Mouse (Mus musculus) naive thymus-derived CD4-positive, alpha-beta T cell, adult 2 months (primary cell): ENCODE data around the gene Cd2bp2.

ENCODE experiments used
- DNase-seq: peaks from one replicate; pipeline ENCODE4 v3.0.0-alpha.2; 2011; ENCODE audit warnings: low read depth

The Cd2bp2 gene

GRCm38 (mm10) chr7:127190672-127191071, 5.2 kb downstream of the Cd2bp2 start:
- DNase-seq = no peak

- peak; percentile 82 for DNase-seq
These were observed 7.3 kb downstream of the Cd2bp2 start for GRCm38 (mm10) chr7:127188305-127189276.

GRCm38 (mm10) chr7:127187351-127187750, 8.5 kb downstream of the Cd2bp2 start:
- no peak for DNase-seq

GRCm38 (mm10) chr7:127185601-127186000, 10.2 kb downstream of the Cd2bp2 start:
- peak; percentile 67 for DNase-seq

- DNase-seq = no peak
These were observed 11.1 kb downstream of the Cd2bp2 start for GRCm38 (mm10) chr7:127184720-127185119.

GRCm38 (mm10) chr7:127183828-127184227, 12.0 kb downstream of the Cd2bp2 start:
- DNase-seq = no peak

GRCm38 (mm10) chr7:127183345-127183744, 12.5 kb downstream of the Cd2bp2 start:
- no peak for DNase-seq

- peak; percentile 68 for DNase-seq
These were observed 14.1 kb downstream of the Cd2bp2 start for GRCm38 (mm10) chr7:127181724-127182123.

GRCm38 (mm10) chr7:127180783-127181182, 15.1 kb downstream of the Cd2bp2 start:
- DNase-seq = peak; percentile 77

- DNase-seq = no peak
These were observed 18.9 kb downstream of the Cd2bp2 start for GRCm38 (mm10) chr7:127176937-127177336.

- peak; percentile 55 for DNase-seq
These were observed 29.3 kb downstream of the Cd2bp2 start for GRCm38 (mm10) chr7:127166501-127166900.

- peak; percentile 69 for DNase-seq
These were observed 30.0 kb downstream of the Cd2bp2 start for GRCm38 (mm10) chr7:127165607-127166493.

- DNase-seq = no peak
These were observed 31.8 kb downstream of the Cd2bp2 start for GRCm38 (mm10) chr7:127164002-127164401.

- no peak for DNase-seq
These were observed 33.3 kb downstream of the Cd2bp2 start for GRCm38 (mm10) chr7:127162546-127162945.

GRCm38 (mm10) chr7:127157548-127157947, 38.3 kb downstream of the Cd2bp2 start:
- no peak for DNase-seq

GRCm38 (mm10) chr7:127153477-127153876, 42.4 kb downstream of the Cd2bp2 start:
- DNase-seq = no peak

- no peak for DNase-seq
These were observed 43.4 kb downstream of the Cd2bp2 start for GRCm38 (mm10) chr7:127152464-127152863.

- no peak for DNase-seq
These were observed 47.9 kb downstream of the Cd2bp2 start for GRCm38 (mm10) chr7:127147901-127148300.

- DNase-seq = no peak
These were observed 49.6 kb downstream of the Cd2bp2 start for GRCm38 (mm10) chr7:127146267-127146603.

GRCm38 (mm10) chr7:127145387-127146266, 50.2 kb downstream of the Cd2bp2 start:
- DNase-seq = no peak

- peak; percentile 83 for DNase-seq
These were observed 51.4 kb downstream of the Cd2bp2 start for GRCm38 (mm10) chr7:127144412-127144811.

- no peak for DNase-seq
These were observed 53.2 kb downstream of the Cd2bp2 start for GRCm38 (mm10) chr7:127142666-127143065.
